Mouse (Mus musculus): ENCODE data around the gene Shb. TPM values are rescaled to one million over a fixed set of nuclear protein-coding genes. Genes with fewer than 3 reads are reported as not detected.

Gene Shb
- polyA plus RNA-seq, 1 experiment from 2014 or later: 8.7 TPM

- 86% methylated on average over 5 of the region's 5 CpGs for WGBS
- peaks cover 68% of the 10 kb centered on the region for H3K36me3 ChIP-seq (replicated peaks; ENCODE audit: control insufficient read depth, insufficient read depth)
- H3K4me3 ChIP-seq (replicated peaks; ENCODE audit: low read length): no peak overlapping the region
- H3K27me3 ChIP-seq (ENCODE audit: control insufficient read depth, insufficient read depth, low read length): no peaks in the 10 kb centered on the region
- no peak overlapping the region for H3K27ac ChIP-seq
- ATAC-seq (ENCODE audit: low FRiP score) (no peak), DNase-seq (ENCODE audit: low spot score) (no peak)
- H3K4me1 ChIP-seq (replicated peaks; ENCODE audit: control insufficient read depth, insufficient read depth, low read length): no peaks in the 10 kb centered on the region
- no peaks in the 10 kb centered on the region for H3K9me3 ChIP-seq (ENCODE audit: control insufficient read depth, low read length)
- no peak overlapping the region for H3K9ac ChIP-seq
- H3K4me2 ChIP-seq (replicated peaks): no peak overlapping the region
These were observed 157.4 kb downstream of the Shb start for GRCm38 (mm10) chr4:45374879-45375278.

Small RNA genes within 50 kb of the gene (microRNA-seq; reads per million reads assigned to microRNA genes)
- not detected for gene Gm22518
- gene Gm25692: not detected

Other genes with a start within 250 kb of the Shb start
- gene Trmt10b, start 235.3 kb downstream of the Shb start, polyA plus RNA-seq (2014; fragmentation: Nextera tagmentation; extraction: Ambion mirVana): 21.4 and 25.0 TPM in 2 replicates
- gene Dcaf10, start 190.4 kb downstream of the Shb start, polyA plus RNA-seq (2014; fragmentation: Nextera tagmentation; extraction: Ambion mirVana): 11.9 and 14.7 TPM in 2 replicates
- gene Exosc3, start 189.7 kb downstream of the Shb start, polyA plus RNA-seq (2014; fragmentation: Nextera tagmentation; extraction: Ambion mirVana): 32.2 and 32.8 TPM in 2 replicates
- gene Slc25a51, start 123.7 kb downstream of the Shb start, polyA plus RNA-seq (2014; fragmentation: Nextera tagmentation; extraction: Ambion mirVana): 69.3 and 79.1 TPM in 2 replicates